Mouse (Mus musculus) stomach, embryonic 16.5 days (tissue): ENCODE results near the gene Cwh43. TPM values are rescaled to one million over a fixed set of nuclear protein-coding genes. Genes with fewer than 3 reads are reported as not detected.

Experiments
- ATAC-seq: fragments of 200-750 bp; cut with Nextera tagmentation; 2 replicates; pipeline ENCODE4 v1.8.0; 2017; ENCODE audit warnings: moderate number of reproducible peaks, moderate TSS enrichment; ENCODE audit not compliant: insufficient read depth, low FRiP score
- H3K27ac ChIP-seq: fragments of 300-500 bp; sonication (generic); 2 replicates; pipeline ENCODE4 v1.5.1; 2014; ENCODE audit warnings: low read length
- H3K27me3 ChIP-seq: fragments of 300-500 bp; sonication (generic); 2 replicates; pipeline ENCODE4 v1.6.1; 2014; ENCODE audit warnings: low read length, control low read depth, mixed read lengths; ENCODE audit not compliant: control insufficient read depth, insufficient read depth
- H3K36me3 ChIP-seq: fragments of 300-500 bp; sonication (generic); 2 replicates; pipeline ENCODE4 v1.6.1; 2014; ENCODE audit warnings: low read length; ENCODE audit not compliant: control insufficient read depth, insufficient read depth
- H3K4me1 ChIP-seq: fragments of 300-500 bp; sonication (generic); 2 replicates; pipeline ENCODE4 v1.6.1; 2014; ENCODE audit warnings: low read length, control low read depth, mixed read lengths; ENCODE audit not compliant: control insufficient read depth, insufficient read depth
- H3K4me2 ChIP-seq: fragments of 300-500 bp; sonication (generic); 2 replicates; pipeline ENCODE4 v1.6.1; 2014; ENCODE audit warnings: low read depth, low read length, mixed read lengths
- H3K4me3 ChIP-seq: fragments of 300-500 bp; sonication (generic); replicated peaks from 2 replicates; pipeline ENCODE4 v1.5.1; 2014; ENCODE audit warnings: mild to moderate bottlenecking, low read length
- H3K9ac ChIP-seq: fragments of 300-500 bp; sonication (generic); 2 replicates; pipeline ENCODE4 v1.6.1; 2014; ENCODE audit warnings: low read length
- H3K9me3 ChIP-seq: fragments of 300-500 bp; sonication (generic); replicated peaks from 2 replicates; pipeline ENCODE4 v1.6.1; 2016; ENCODE audit warnings: low read length, control low read depth; ENCODE audit not compliant: control insufficient read depth
- WGBS: fragments of 180-500 bp; shearing (Covaris S2); extraction: QIAGEN DNeasy Blood & Tissue Kit; methylation state at CpG from one replicate; pipeline ENCODE4 v1.1.7; 2014; 5-methylcytosine and 5-hydroxymethylcytosine counted together
- polyA plus RNA-seq: library from polyadenylated mRNA; unstranded; fragments of >200 nt; fragmentation: Nextera tagmentation; extraction: Ambion mirVana; gene quantifications from 2 replicates; pipeline ENCODE4 v1.2.1, GENCODE M21; 2015

Cwh43 gene
- polyA plus RNA-seq, 1 experiment from 2014 or later, result 5.6 TPM

- Histone ChIP-seq H3K4me1 (0 out of 2 replicates have a peak, but pooled peaks cover 3% of the 10 kb centered on the region), H3K9me3 (no peaks in the 10 kb centered on the region), H3K27me3 (no peaks in the 10 kb centered on the region), H3K9ac (no peak overlapping the region), H3K4me2 (no peak overlapping the region), H3K4me3 (no peak overlapping the region), H3K27ac (peak overlapping the region; percentile 72), H3K36me3 (no peaks in the 10 kb centered on the region)
- no peak for ATAC-seq
- 72% methylated on average over 10 of the region's 10 CpGs for WGBS
Measured at GRCm38 (mm10) chr5:73368845-73369447, 36.9 kb upstream of the Cwh43 start.

GRCm38 (mm10) chr5:73369731-73370130 lies 36.1 kb upstream of the Cwh43 start:
- no peak overlapping the region for H3K4me3 ChIP-seq
- no peak for ATAC-seq
- no peaks in the 10 kb centered on the region for H3K9me3 ChIP-seq
- H3K27me3 ChIP-seq, result no peaks in the 10 kb centered on the region
- 52% methylated on average over 3 of the region's 3 CpGs for WGBS
- H3K36me3 ChIP-seq, result no peaks in the 10 kb centered on the region
- H3K9ac ChIP-seq, result no peak overlapping the region
- H3K4me2 ChIP-seq, result no peak overlapping the region
- no peaks in the 10 kb centered on the region for H3K4me1 ChIP-seq
- H3K27ac ChIP-seq, result no peak overlapping the region

- Histone ChIP-seq H3K27me3 (no peaks in the 10 kb centered on the region), H3K9ac (no peak overlapping the region), H3K9me3 (no peaks in the 10 kb centered on the region), H3K4me1 (no peaks in the 10 kb centered on the region), H3K27ac (no peak overlapping the region), H3K4me2 (no peak overlapping the region), H3K4me3 (no peak overlapping the region), H3K36me3 (no peaks in the 10 kb centered on the region)
- ATAC-seq, result no peak
- WGBS, result 68% methylated on average over 5 of the region's 5 CpGs
Measured at GRCm38 (mm10) chr5:73372601-73373000, 33.3 kb upstream of the Cwh43 start.

GRCm38 (mm10) chr5:73373184-73373583 lies 32.7 kb upstream of the Cwh43 start:
- H3K27ac ChIP-seq, result no peak overlapping the region
- no peak overlapping the region for H3K4me3 ChIP-seq
- no peaks in the 10 kb centered on the region for H3K4me1 ChIP-seq
- no peak for ATAC-seq
- no peak overlapping the region for H3K9ac ChIP-seq
- no peak overlapping the region for H3K4me2 ChIP-seq
- H3K36me3 ChIP-seq, result no peaks in the 10 kb centered on the region
- whole genome bisulfite sequencing, result 48% methylated on average over 3 of the region's 3 CpGs
- no peaks in the 10 kb centered on the region for H3K9me3 ChIP-seq
- H3K27me3 ChIP-seq, result no peaks in the 10 kb centered on the region

GRCm38 (mm10) chr5:73376041-73376440 lies 29.8 kb upstream of the Cwh43 start:
- H3K27ac ChIP-seq, result no peak overlapping the region
- H3K27me3 ChIP-seq, result no peaks in the 10 kb centered on the region
- H3K4me1 ChIP-seq, result no peaks in the 10 kb centered on the region
- no peak overlapping the region for H3K4me3 ChIP-seq
- H3K4me2 ChIP-seq, result no peak overlapping the region
- no peak for ATAC-seq
- H3K9ac ChIP-seq, result no peak overlapping the region
- no peaks in the 10 kb centered on the region for H3K36me3 ChIP-seq
- H3K9me3 ChIP-seq, result no peaks in the 10 kb centered on the region
- 68% methylated on average over 9 of the region's 9 CpGs for WGBS

- H3K4me1 ChIP-seq, result no peaks in the 10 kb centered on the region
- no peak for ATAC-seq
- H3K9ac ChIP-seq, result no peak overlapping the region
- H3K36me3 ChIP-seq, result no peaks in the 10 kb centered on the region
- H3K4me3 ChIP-seq, result no peak overlapping the region
- H3K9me3 ChIP-seq, result no peaks in the 10 kb centered on the region
- H3K4me2 ChIP-seq, result no peak overlapping the region
- WGBS, result 83% methylated on average over 7 of the region's 7 CpGs
- peaks cover 4% of the 10 kb centered on the region; the same call in 1 of the 2 replicates for H3K27me3 ChIP-seq
- H3K27ac ChIP-seq, result no peak overlapping the region
Measured at GRCm38 (mm10) chr5:73376491-73376890, 29.4 kb upstream of the Cwh43 start.

- Histone ChIP-seq H3K27ac (no peak overlapping the region), H3K9ac (no peak overlapping the region), H3K36me3 (no peaks in the 10 kb centered on the region), H3K4me1 (no peaks in the 10 kb centered on the region), H3K27me3 (peaks cover 5% of the 10 kb centered on the region; the same call in 1 of the 2 replicates), H3K9me3 (no peaks in the 10 kb centered on the region), H3K4me3 (no peak overlapping the region), H3K4me2 (no peak overlapping the region)
- ATAC-seq, result peak; percentile 84
- WGBS, result 25% methylated on average over 3 of the region's 3 CpGs
Measured at GRCm38 (mm10) chr5:73379908-73380307, 26.0 kb upstream of the Cwh43 start.

- no peak for ATAC-seq
- Histone ChIP-seq H3K27me3 (peaks cover 5% of the 10 kb centered on the region; the same call in 1 of the 2 replicates), H3K36me3 (no peaks in the 10 kb centered on the region), H3K4me2 (no peak overlapping the region), H3K27ac (no peak overlapping the region), H3K9ac (no peak overlapping the region), H3K9me3 (no peaks in the 10 kb centered on the region), H3K4me1 (no peaks in the 10 kb centered on the region), H3K4me3 (no peak overlapping the region)
- 49% methylated on average over 8 of the region's 8 CpGs for WGBS
Measured at GRCm38 (mm10) chr5:73380829-73381228, 25.0 kb upstream of the Cwh43 start.

GRCm38 (mm10) chr5:73381510-73381909 lies 24.4 kb upstream of the Cwh43 start:
- Histone ChIP-seq H3K4me2 (no peak overlapping the region), H3K4me3 (no peak overlapping the region), H3K9ac (no peak overlapping the region; the same call in 1 of the 2 replicates), H3K27me3 (peaks cover 5% of the 10 kb centered on the region; the same call in 1 of the 2 replicates), H3K36me3 (no peaks in the 10 kb centered on the region), H3K9me3 (no peaks in the 10 kb centered on the region), H3K4me1 (no peaks in the 10 kb centered on the region), H3K27ac (no peak overlapping the region)
- 78% methylated on average over 7 of the region's 7 CpGs for WGBS
- no peak for ATAC-seq
